Mouse (Mus musculus) liver, embryonic 14.5 days (tissue): Measurements from ENCODE around the gene Clic1.

ENCODE experiments used
- CTCF ChIP-seq: IDR thresholded peaks from 2 replicates; pipeline ENCODE4 v1.5.1; 2016; ENCODE audit warnings: antibody characterized with exemption, low read depth, control low read depth
- EP300 ChIP-seq: IDR thresholded peaks from 2 replicates; pipeline ENCODE4 v1.6.1; 2016; ENCODE audit warnings: antibody characterized with exemption, low read depth

DNA sequence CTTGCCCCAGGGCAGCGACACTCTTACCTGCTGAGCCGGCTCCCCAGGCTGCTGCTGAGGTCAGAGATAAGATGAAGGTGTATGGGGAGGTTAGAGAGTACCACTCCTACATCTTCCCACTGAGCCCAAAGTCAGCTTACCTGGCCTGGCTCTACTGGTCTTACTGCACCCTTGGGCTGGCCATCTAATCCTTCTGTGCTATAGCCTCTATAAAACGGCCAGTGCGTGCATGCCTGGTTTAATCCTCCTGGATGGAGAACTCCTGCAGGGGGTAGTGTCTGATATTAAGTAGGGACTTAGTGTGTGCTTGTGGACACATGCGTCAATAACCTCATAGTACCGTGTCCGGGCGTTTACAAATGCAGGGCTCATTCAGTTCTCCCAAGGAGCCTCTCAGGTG lies 29.2 kb upstream of the Clic1 start:
- TF ChIP-seq CTCF (no peak), EP300 (no peak)
